Mouse (Mus musculus) heart, embryonic 12.5 days (tissue): Measurements from ENCODE around the gene Yy2. TPM values are rescaled to one million over a fixed set of nuclear protein-coding genes. Genes with fewer than 3 reads are reported as not detected.

Experiments used
- ATAC-seq: fragments of 200-750 bp; cut with Nextera tagmentation; 2 replicates; pipeline ENCODE4 v1.8.0; 2017; ENCODE audit warnings: moderate TSS enrichment, moderate library complexity; ENCODE audit not compliant: insufficient number of reproducible peaks, low FRiP score
- H3K27ac ChIP-seq: fragments of 300-500 bp; sonication (generic); 2 replicates; pipeline ENCODE4 v1.5.1; 2016; ENCODE audit warnings: mild to moderate bottlenecking, moderate library complexity; ENCODE audit not compliant: poor library complexity, severe bottlenecking
- H3K27me3 ChIP-seq: fragments of 300-500 bp; sonication (generic); replicated peaks from 2 replicates; pipeline ENCODE4 v1.6.1; 2016; ENCODE audit warnings: mild to moderate bottlenecking, moderate library complexity
- H3K36me3 ChIP-seq: fragments of 300-500 bp; sonication (generic); 2 replicates; pipeline ENCODE4 v1.6.1; 2016; ENCODE audit warnings: mild to moderate bottlenecking, moderate library complexity
- H3K4me1 ChIP-seq: fragments of 300-500 bp; sonication (generic); replicated peaks from 2 replicates; pipeline ENCODE4 v1.6.1; 2016; ENCODE audit warnings: mild to moderate bottlenecking
- H3K4me2 ChIP-seq: fragments of 300-500 bp; sonication (generic); 2 replicates; pipeline ENCODE4 v1.6.1; 2016; ENCODE audit warnings: mild to moderate bottlenecking, moderate library complexity
- H3K4me3 ChIP-seq: fragments of 300-500 bp; sonication (generic); 2 replicates; pipeline ENCODE4 v1.5.1; 2016; ENCODE audit warnings: mild to moderate bottlenecking
- H3K9ac ChIP-seq: fragments of 300-500 bp; sonication (generic); 2 replicates; pipeline ENCODE4 v1.6.1; 2016; ENCODE audit warnings: mild to moderate bottlenecking, moderate library complexity
- H3K9me3 ChIP-seq: fragments of 300-500 bp; sonication (generic); replicated peaks from 2 replicates; pipeline ENCODE4 v1.6.1; 2016; ENCODE audit warnings: mild to moderate bottlenecking, moderate library complexity
- WGBS: fragments of 180-500 bp; shearing (Covaris S2); methylation state at CpG from one replicate; pipeline ENCODE4 v1.1.7; 2016; 5-methylcytosine and 5-hydroxymethylcytosine counted together
- polyA plus RNA-seq: library from polyadenylated mRNA; unstranded; fragments of >200 nt; fragmentation: Nextera tagmentation; extraction: Ambion mirVana; gene quantifications from 2 replicates; pipeline ENCODE4 v1.2.1, GENCODE M21; 2016

The Yy2 gene
- polyA plus RNA-seq = 2.0 and 3.7 TPM in 2 replicates

DNA sequence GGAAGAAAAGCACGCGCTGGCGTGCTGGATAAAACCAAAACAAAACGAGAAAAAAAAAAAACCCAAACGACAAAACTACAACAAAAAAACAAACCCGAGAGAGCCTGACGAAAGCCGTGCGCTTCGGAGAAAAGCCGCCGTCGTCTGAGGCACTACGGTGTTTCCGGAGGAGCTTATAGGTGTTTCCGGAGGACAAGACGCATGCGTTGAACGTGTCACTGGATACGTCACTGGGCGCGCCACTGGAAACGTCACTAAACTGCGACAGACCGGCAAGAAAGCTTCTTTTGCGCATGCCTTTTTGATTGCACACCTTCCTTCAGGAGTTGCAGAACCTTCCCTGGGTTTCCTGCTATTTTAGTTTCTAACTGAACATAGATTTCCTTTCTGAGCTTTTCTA, at the start of gene Yy2:
Gene Yy2 (minus strand): TSS at position 146 of the 400 bp plus-strand sequence.
- Histone ChIP-seq H3K4me3 (no peak within 1 kb of the TSS), H3K9me3 (no peaks in the 10 kb centered on the region), H3K36me3 (peaks cover 15% of the 10 kb centered on the region), H3K9ac (no peak within 1 kb of the TSS), H3K27ac (no peak within 1 kb of the TSS), H3K4me1 (no peaks in the 10 kb centered on the region), H3K4me2 (no peak within 1 kb of the TSS), H3K27me3 (no peaks in the 10 kb centered on the region)
- ATAC-seq = no peak
- 79% methylated on average over 26 of the region's 26 CpGs for WGBS

DNA sequence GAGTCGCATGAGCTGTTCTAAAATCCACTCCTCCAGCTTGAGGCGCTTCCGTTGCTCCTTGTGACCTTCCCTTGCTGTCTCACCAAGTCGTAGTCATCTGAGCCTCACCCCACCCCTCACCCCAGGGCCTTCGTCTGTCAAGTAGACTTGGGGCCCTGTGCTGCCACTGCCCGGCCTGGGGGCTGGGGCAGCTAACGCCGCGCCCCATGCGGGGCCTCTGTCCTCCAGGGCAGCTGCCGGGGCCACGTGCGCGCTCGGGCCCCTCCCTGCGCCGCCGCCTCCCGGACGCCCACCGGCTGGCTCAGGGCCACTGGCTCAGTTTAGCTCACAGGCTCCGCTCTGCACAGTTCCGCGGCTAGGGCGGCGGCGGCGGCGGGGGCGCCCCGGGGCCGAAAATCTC, 44.1 kb upstream of the Yy2 start:
- Histone ChIP-seq H3K4me2 (peak overlapping the region; percentile 60), H3K27ac (no peak overlapping the region), H3K4me3 (peak overlapping the region; percentile 14; the same call in 1 of the 2 replicates), H3K27me3 (no peaks in the 10 kb centered on the region), H3K36me3 (no peaks in the 10 kb centered on the region), H3K9ac (no peak overlapping the region), H3K4me1 (peaks cover 3% of the 10 kb centered on the region), H3K9me3 (no peaks in the 10 kb centered on the region)
- WGBS = 28% methylated on average over 32 of the region's 32 CpGs
- no peak for ATAC-seq

DNA sequence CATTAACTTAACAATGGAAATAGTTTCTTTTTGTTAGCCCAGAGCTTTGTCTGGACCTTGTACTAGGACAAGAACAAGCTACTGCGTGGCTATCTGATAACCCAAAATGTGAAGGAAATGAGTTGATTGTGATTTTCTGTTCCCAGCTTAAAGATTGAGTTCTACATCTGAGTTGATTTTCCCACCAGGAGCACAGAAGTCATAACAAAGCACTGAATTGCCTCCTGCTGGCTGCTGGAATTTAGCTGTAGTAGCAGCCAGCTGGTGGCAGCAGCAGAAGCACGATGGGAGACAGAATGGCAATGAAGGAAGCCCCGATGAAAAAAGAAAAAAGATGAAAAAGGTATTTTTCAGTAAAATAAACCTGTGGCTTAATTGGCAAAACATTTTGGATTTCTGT, 32.7 kb upstream of the Yy2 start:
- H3K4me1 ChIP-seq = peaks cover 4% of the 10 kb centered on the region
- H3K9ac ChIP-seq = no peak overlapping the region
- no peak overlapping the region for H3K4me2 ChIP-seq
- 10% methylated on average over 3 of the region's 3 CpGs for WGBS
- H3K36me3 ChIP-seq = no peaks in the 10 kb centered on the region
- no peaks in the 10 kb centered on the region for H3K27me3 ChIP-seq
- no peaks in the 10 kb centered on the region for H3K9me3 ChIP-seq
- H3K27ac ChIP-seq = no peak overlapping the region
- no peak for ATAC-seq
- H3K4me3 ChIP-seq = no peak overlapping the region

DNA sequence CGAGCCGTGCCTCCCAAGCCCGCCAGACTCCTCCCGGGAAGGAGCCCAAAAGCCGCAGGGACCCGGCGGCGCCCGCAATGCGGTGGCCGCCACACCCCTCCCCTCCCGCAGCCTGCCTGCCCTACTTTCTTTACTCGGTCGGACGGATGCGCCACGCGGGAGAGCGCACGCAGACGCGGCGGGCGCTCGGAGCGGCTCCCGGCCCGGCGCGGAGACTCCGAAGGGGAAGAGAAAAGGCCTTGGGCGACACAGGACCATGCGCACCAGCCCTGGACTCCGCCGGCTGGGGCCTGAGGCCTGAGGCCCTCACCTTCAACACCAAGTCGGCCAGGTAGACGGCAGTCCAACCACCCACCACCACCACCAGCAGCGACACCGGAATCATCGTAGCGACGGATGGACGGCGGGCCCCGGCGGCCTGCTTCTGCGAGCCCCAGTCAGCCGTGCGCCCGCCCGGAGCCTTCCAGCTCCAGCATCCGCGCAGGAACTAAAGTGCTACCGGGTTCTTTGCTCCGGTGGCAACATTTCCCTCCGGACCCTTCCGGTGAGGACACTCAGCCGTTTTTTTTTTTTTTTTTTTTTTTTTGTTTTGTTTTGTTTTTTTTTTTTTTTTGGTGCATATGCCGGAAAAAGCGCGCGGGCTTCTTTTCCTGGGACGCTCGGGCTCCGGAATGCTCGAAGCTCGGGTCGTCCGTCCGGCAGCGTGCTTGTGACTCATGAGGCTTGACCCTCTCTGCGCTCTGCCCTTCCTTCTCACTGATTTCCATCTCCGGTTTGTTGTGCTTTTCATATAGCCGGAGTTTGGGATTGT, 29.6 kb upstream of the Yy2 start, which contains the start of gene Mbtps2:
Gene Mbtps2 (minus strand): TSS at position 530 of the 811 bp plus-strand sequence.
- Histone ChIP-seq H3K9ac (peak within 1 kb of the TSS; percentile 81), H3K27me3 (no peaks in the 10 kb centered on the region), H3K27ac (peak within 1 kb of the TSS; percentile 86), H3K9me3 (no peaks in the 10 kb centered on the region), H3K4me2 (peak within 1 kb of the TSS; percentile 64), H3K4me3 (peak within 1 kb of the TSS; percentile 68), H3K36me3 (no peaks in the 10 kb centered on the region), H3K4me1 (peaks cover 6% of the 10 kb centered on the region)
- 11% methylated on average over 57 of the region's 74 CpGs for WGBS
- peak; percentile 86 for ATAC-seq

DNA sequence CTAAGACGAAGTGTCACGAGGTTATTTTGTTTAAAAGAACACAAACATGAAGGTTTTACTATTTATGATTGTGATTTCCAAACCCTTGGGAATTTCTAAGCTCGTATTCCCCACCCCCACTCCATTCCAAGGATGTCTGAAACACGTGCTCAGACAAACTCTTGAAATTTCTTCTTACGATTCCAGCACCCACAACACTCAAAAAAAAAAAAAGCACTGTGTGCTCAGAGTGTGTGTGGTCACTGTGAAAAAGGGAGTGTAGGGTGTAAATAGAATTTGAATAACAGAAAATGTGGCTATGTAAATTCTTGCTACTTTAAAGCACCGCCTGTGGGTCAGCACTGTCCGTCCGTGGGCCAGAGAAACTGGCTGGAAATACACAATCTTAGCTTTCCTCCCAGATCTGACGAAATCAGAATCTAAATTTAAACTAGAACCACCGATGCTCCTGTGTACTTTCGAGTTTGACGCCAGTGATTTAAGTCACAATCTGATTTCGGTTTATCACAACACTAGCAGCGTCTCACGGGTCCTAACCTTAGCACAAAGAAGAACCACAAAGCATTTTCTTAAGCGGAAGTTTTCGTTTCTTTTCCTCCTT, 28.9 kb upstream of the Yy2 start:
- H3K4me2 ChIP-seq = peak overlapping the region; percentile 64
- H3K27ac ChIP-seq = peak overlapping the region; percentile 86
- peak overlapping the region; percentile 68 for H3K4me3 ChIP-seq
- WGBS = 14% methylated on average over 17 of the region's 17 CpGs
- ATAC-seq = 0 out of 2 replicates have a peak, but pooled peaks have one; percentile 36
- H3K9ac ChIP-seq = peak overlapping the region; percentile 81
- H3K9me3 ChIP-seq = no peaks in the 10 kb centered on the region
- H3K27me3 ChIP-seq = no peaks in the 10 kb centered on the region
- H3K36me3 ChIP-seq = no peaks in the 10 kb centered on the region
- H3K4me1 ChIP-seq = peaks cover 6% of the 10 kb centered on the region

DNA sequence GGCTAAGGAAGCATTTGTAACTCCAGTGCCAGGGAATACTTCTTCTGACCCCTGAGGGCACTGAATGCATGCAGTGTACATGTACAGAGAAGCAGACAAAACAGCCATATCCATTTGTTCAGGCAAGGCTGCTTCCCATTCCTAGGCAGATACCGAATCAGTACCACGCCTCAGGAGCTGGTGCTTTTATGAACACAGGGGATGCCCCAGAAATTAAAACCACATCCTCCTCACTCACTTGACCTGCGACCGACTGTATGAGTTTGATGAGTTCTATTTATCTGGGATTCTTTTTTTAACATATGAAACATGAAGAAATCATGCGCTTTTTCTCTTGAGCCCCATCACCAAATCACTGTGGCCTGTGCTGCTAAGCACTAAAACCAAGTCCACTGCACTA, 28.0 kb upstream of the Yy2 start:
- 68% methylated on average over 5 of the region's 5 CpGs for WGBS
- H3K9ac ChIP-seq = no peak overlapping the region

DNA sequence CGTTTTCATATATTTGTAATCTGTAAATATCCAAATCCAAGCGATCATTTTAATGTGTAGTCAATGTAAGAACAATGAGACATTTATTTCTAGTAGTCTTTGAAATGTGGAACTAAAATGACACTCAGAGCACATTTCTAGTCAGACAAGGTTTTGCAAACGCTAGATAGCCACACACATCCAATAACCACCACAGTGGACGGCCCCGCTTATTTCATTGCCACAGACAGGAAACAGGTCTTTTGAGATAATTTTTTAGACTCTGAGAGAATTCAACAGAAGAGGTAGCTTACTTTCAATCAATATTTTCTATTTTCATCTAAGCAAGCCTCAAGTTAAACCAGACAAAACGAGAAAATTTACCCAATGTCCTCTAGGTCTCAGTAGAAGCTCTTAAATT, 27.1 kb upstream of the Yy2 start:
- ATAC-seq = no peak
- no peak overlapping the region for H3K27ac ChIP-seq
- no peaks in the 10 kb centered on the region for H3K9me3 ChIP-seq
- H3K4me1 ChIP-seq = peaks cover 6% of the 10 kb centered on the region
- no peak overlapping the region for H3K9ac ChIP-seq
- 0 out of 2 replicates have a peak, but pooled peaks cover 2% of the 10 kb centered on the region for H3K36me3 ChIP-seq
- no peak overlapping the region for H3K4me3 ChIP-seq
- 59% methylated on average over 6 of the region's 6 CpGs for WGBS
- no peak overlapping the region for H3K4me2 ChIP-seq
- H3K27me3 ChIP-seq = no peaks in the 10 kb centered on the region

More for the DNA sequence above, 28.0 kb upstream of the Yy2 start:
- Histone ChIP-seq H3K27me3 (no peaks in the 10 kb centered on the region), H3K9me3 (no peaks in the 10 kb centered on the region), H3K4me1 (peaks cover 6% of the 10 kb centered on the region), H3K36me3 (no peaks in the 10 kb centered on the region), H3K27ac (no peak overlapping the region), H3K4me2 (peak overlapping the region; percentile 64), H3K4me3 (peak overlapping the region; percentile 68; the same call in 1 of the 2 replicates)
- ATAC-seq = no peak

DNA sequence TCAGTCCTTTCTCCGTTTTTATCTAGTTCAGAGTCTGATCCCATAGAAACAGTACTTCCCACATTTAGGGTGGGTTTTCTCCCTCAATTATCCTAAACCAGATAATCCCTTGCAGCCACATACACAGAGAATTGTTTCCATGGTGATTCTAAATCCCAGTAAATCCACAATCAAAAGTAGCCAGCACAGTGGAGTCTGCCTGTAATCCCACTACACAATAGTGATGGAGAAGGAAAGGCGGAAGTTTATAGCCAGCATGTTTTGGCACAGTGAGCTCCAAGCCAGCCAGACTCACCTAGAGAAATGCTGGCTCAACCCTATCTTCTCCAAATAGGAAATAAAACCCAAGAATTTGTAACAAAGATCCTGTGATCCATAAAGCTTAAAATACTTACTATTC, 25.8 kb upstream of the Yy2 start:
- Histone ChIP-seq H3K9ac (no peak overlapping the region), H3K36me3 (peaks cover 11% of the 10 kb centered on the region), H3K27ac (no peak overlapping the region), H3K4me1 (peaks cover 6% of the 10 kb centered on the region), H3K4me3 (no peak overlapping the region), H3K27me3 (no peaks in the 10 kb centered on the region), H3K9me3 (no peaks in the 10 kb centered on the region), H3K4me2 (no peak overlapping the region)
- ATAC-seq = no peak
- WGBS = 73% methylated on average over 2 of the region's 2 CpGs

DNA sequence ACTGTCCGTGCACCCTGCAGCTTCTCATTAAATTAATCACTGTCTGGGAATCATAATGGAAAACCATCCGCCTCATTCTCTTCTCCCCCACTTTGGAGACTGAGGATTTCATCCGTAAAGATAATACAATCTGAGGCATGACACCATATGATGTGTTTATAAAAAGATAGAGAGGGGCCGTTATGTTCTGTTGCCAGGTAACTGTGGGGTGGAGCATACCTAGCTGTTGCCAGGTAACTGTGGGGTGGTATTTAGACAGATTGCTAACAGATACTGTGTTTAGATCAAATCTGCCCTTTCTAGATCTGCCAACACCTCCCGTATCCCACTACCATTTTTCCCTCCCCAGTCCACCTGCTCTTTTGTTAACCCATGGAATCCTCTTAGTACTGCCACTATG, 18.2 kb upstream of the Yy2 start:
- no peaks in the 10 kb centered on the region for H3K27me3 ChIP-seq
- no peak overlapping the region for H3K9ac ChIP-seq
- H3K4me3 ChIP-seq = no peak overlapping the region
- H3K4me2 ChIP-seq = no peak overlapping the region
- H3K36me3 ChIP-seq = peaks cover 25% of the 10 kb centered on the region
- whole genome bisulfite sequencing = 77% methylated on average over 5 of the region's 5 CpGs
- no peak overlapping the region for H3K27ac ChIP-seq
- no peak for ATAC-seq
- no peaks in the 10 kb centered on the region for H3K9me3 ChIP-seq
- H3K4me1 ChIP-seq = no peaks in the 10 kb centered on the region

DNA sequence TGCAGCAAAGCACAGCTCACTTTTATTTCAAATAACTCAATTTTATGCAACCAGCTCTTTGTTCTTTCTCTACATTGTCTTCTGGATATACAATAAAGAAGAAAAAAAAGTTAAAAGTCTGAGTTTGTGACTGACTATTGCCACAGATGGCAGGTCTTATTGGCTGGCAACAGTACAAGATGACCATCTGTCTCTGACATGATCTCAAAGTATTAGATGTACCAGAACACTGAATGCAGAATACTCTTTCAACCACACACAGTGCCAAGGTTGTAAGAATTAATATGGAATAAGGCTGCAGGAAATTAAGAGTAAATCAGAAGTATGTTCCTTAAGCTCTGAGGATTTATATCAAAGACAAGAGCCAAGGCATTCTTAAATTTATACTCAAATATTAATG, 17.6 kb upstream of the Yy2 start:
- Histone ChIP-seq H3K27me3 (no peaks in the 10 kb centered on the region), H3K36me3 (peaks cover 25% of the 10 kb centered on the region), H3K9ac (no peak overlapping the region), H3K4me3 (no peak overlapping the region), H3K27ac (no peak overlapping the region), H3K4me2 (no peak overlapping the region), H3K4me1 (no peaks in the 10 kb centered on the region), H3K9me3 (no peaks in the 10 kb centered on the region)
- ATAC-seq = no peak

DNA sequence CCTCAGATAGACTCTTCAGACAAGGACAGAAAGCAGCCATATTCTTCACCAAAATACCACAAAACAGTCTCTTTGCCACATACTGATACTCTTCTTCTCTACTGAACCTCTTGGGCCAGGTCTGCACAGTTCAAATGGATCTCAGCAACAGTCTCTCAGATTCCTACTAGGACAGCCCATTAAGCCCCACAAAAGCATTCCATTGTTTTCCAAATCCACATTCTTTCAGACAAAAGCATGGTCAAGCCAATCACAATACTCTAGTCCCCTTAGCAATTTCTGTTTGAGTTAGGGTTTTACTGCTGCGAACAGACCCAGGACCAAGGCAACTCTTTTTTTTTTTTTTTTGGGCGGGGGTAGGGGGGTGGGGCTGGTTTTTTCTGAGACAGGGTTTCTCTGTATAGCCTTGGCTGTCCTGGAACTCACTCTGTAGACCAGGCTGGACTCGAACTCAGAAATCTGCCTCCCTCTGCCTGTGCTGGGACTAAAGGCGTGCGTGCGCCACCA, 10.4 kb upstream of the Yy2 start:
- H3K4me1 ChIP-seq = no peaks in the 10 kb centered on the region
- WGBS = 79% methylated on average over 6 of the region's 6 CpGs
- H3K27ac ChIP-seq = no peak overlapping the region
- ATAC-seq = no peak
- no peaks in the 10 kb centered on the region for H3K27me3 ChIP-seq
- H3K9ac ChIP-seq = no peak overlapping the region
- H3K9me3 ChIP-seq = no peaks in the 10 kb centered on the region
- H3K36me3 ChIP-seq = peaks cover 10% of the 10 kb centered on the region; the same call in 1 of the 2 replicates
- no peak overlapping the region for H3K4me2 ChIP-seq
- H3K4me3 ChIP-seq = no peak overlapping the region
